Comparison of ENCODE assay signal across 23 mouse cellular contexts in genomic region chr7:73962431-73962830, GRCm38 (mm10). TPM values are rescaled to one million over a fixed set of nuclear protein-coding genes. Genes with fewer than 3 reads are reported as not detected.
A peak's percentile ranks its signal among the peaks of the same experiment; 100 is the strongest.
DNase-seq lines count a peak whose midpoint lies in the region; ATAC-seq and TF ChIP-seq lines count a peak whose summit lies in the region.
"Had no signal": no experiment of that assay in that cellular context is flagged by ENCODE, and none has a peak within 500 bp of the region (broad histone marks: within the 10 kb centered on the region; RNA-seq: fewer than 3 reads in every experiment).

No protein-coding gene starts in this region.

- H3K4me3 ChIP-seq in midbrain, embryonic 13.5 days (replicated peaks), result no peak overlapping the region
- no peak overlapping the region for H3K4me3 ChIP-seq in midbrain, embryonic 11.5 days (ENCODE audit: low read depth, low read length)
- H3K4me3 ChIP-seq in midbrain, embryonic 15.5 days, result no peak overlapping the region
- H3K4me3 ChIP-seq in midbrain, postnatal 0 days (ENCODE audit: low read depth, low read length), result no peak overlapping the region
- H3K4me3 ChIP-seq: embryonic facial prominence, embryonic 13.5 days; embryonic facial prominence, embryonic 15.5 days; erythroblast, embryonic 14.5 days; forebrain, embryonic 10.5 days; forebrain, embryonic 12.5 days had no signal

- POLR2A ChIA-PET in Patski (lab: Charles Lee), result interaction anchor here (0.5 kb wide), 1 partner anchor 169 kb away, joined by 3 read pairs; no protein-coding TSS in a partner anchor

- 86% methylated on average over 5 of the region's 5 CpGs for WGBS in midbrain, embryonic 13.5 days
- 88% methylated on average over 5 of the region's 5 CpGs for WGBS in midbrain, embryonic 11.5 days
- WGBS in midbrain, embryonic 15.5 days, result 88% methylated on average over 5 of the region's 5 CpGs
- 91% methylated on average over 5 of the region's 5 CpGs for WGBS in midbrain, postnatal 0 days

- DNase-seq in midbrain, embryonic 11.5 days (ENCODE audit: low spot score, missing footprints), result no peak
- no peak for DNase-seq in midbrain, postnatal 0 days (ENCODE audit: low spot score)
- peak; percentile 82 for DNase-seq in Patski (ENCODE audit: low read depth, low spot score)
- DNase-seq in ovary, adult 18-20 months (ENCODE audit: low spot score), result no peak
- DNase-seq: adrenal gland, adult 2 months; adrenal gland, postnatal 10 days; adrenal gland, postnatal 25 days; cerebellum, adult 11 months; cerebellum, adult 18-20 months; cerebellum, adult 8-10 months; cerebellum, adult 9-11 months; cerebellum, postnatal 14 days; cerebellum, postnatal 36 days; embryo, embryonic 11 days had no signal

- no peak for TF ChIP-seq CTCF in midbrain, postnatal 0 days (IDR thresholded peaks at IDR 0.05)
- TF ChIP-seq CTCF in Patski (IDR thresholded peaks at IDR 0.05), result no peak

- in situ Hi-C loops in Patski (cut with MboI; ENCODE audit: low pct_unique_long_range_greater_than_20kb), result loop anchor here (5.0 kb wide), 1 partner anchor 100 kb away; no protein-coding TSS in a partner anchor

- peaks cover 93% of the 10 kb centered on the region for H3K36me3 ChIP-seq in midbrain, embryonic 13.5 days
- peaks cover 25% of the 10 kb centered on the region for H3K36me3 ChIP-seq in midbrain, embryonic 11.5 days (ENCODE audit: control insufficient read depth, insufficient read depth, low read length)
- H3K36me3 ChIP-seq in midbrain, embryonic 15.5 days (replicated peaks), result peaks cover 66% of the 10 kb centered on the region
- peaks cover 52% of the 10 kb centered on the region for H3K36me3 ChIP-seq in midbrain, postnatal 0 days (ENCODE audit: insufficient read depth, low read length)

- CTCF ChIA-PET in Patski (lab: Charles Lee), result no interaction called here

- no peaks in the 10 kb centered on the region for H3K9me3 ChIP-seq in midbrain, embryonic 13.5 days
- no peaks in the 10 kb centered on the region for H3K9me3 ChIP-seq in midbrain, embryonic 11.5 days (ENCODE audit: control insufficient read depth, low read length)
- no peaks in the 10 kb centered on the region for H3K9me3 ChIP-seq in midbrain, embryonic 15.5 days
- H3K9me3 ChIP-seq in midbrain, postnatal 0 days (ENCODE audit: low read length), result no peaks in the 10 kb centered on the region
- H3K9me3 ChIP-seq: embryonic facial prominence, embryonic 13.5 days; embryonic facial prominence, embryonic 15.5 days; forebrain, embryonic 10.5 days; forebrain, embryonic 12.5 days had no signal

- no peak overlapping the region for H3K4me2 ChIP-seq in midbrain, embryonic 13.5 days (replicated peaks)
- no peak overlapping the region for H3K4me2 ChIP-seq in midbrain, embryonic 11.5 days
- no peak overlapping the region for H3K4me2 ChIP-seq in midbrain, embryonic 15.5 days
- no peak overlapping the region for H3K4me2 ChIP-seq in midbrain, postnatal 0 days (ENCODE audit: low read depth, low read length, poor library complexity, severe bottlenecking)
- H3K4me2 ChIP-seq: embryonic facial prominence, embryonic 13.5 days; embryonic facial prominence, embryonic 15.5 days; forebrain, embryonic 12.5 days had no signal

- H3K27me3 ChIP-seq in midbrain, embryonic 13.5 days, result no peaks in the 10 kb centered on the region
- no peaks in the 10 kb centered on the region for H3K27me3 ChIP-seq in midbrain, embryonic 11.5 days (ENCODE audit: control insufficient read depth, insufficient read depth, low read length)
- H3K27me3 ChIP-seq in midbrain, embryonic 15.5 days (replicated peaks), result no peaks in the 10 kb centered on the region
- H3K27me3 ChIP-seq in midbrain, postnatal 0 days (ENCODE audit: insufficient read depth, low read length), result no peaks in the 10 kb centered on the region
- no peaks in the 10 kb centered on the region for H3K27me3 ChIP-seq in Patski
- H3K27me3 ChIP-seq: embryonic facial prominence, embryonic 13.5 days; embryonic facial prominence, embryonic 15.5 days; forebrain, embryonic 12.5 days had no signal

- H3K27ac ChIP-seq in midbrain, embryonic 13.5 days, result no peak overlapping the region; the same call in 1 of the 2 replicates
- no peak overlapping the region for H3K27ac ChIP-seq in midbrain, embryonic 11.5 days (ENCODE audit: low read depth, low read length)
- no peak overlapping the region for H3K27ac ChIP-seq in midbrain, embryonic 15.5 days
- no peak overlapping the region for H3K27ac ChIP-seq in midbrain, postnatal 0 days (ENCODE audit: low read depth, low read length)
- H3K27ac ChIP-seq: embryonic facial prominence, embryonic 13.5 days; embryonic facial prominence, embryonic 15.5 days; forebrain, embryonic 10.5 days; forebrain, embryonic 12.5 days had no signal

- no peak overlapping the region for H3K9ac ChIP-seq in midbrain, embryonic 13.5 days (replicated peaks)
- no peak overlapping the region for H3K9ac ChIP-seq in midbrain, embryonic 11.5 days (ENCODE audit: low read length)
- no peak overlapping the region for H3K9ac ChIP-seq in midbrain, embryonic 15.5 days
- H3K9ac ChIP-seq in midbrain, postnatal 0 days (replicated peaks; ENCODE audit: low read length, poor library complexity, severe bottlenecking), result no peak overlapping the region
- H3K9ac ChIP-seq: embryonic facial prominence, embryonic 13.5 days; embryonic facial prominence, embryonic 15.5 days; forebrain, embryonic 12.5 days had no signal

- 0 out of 2 replicates have a peak, but pooled peaks have one; percentile 38 for ATAC-seq in midbrain, embryonic 13.5 days
- ATAC-seq in midbrain, embryonic 11.5 days (ENCODE audit: low FRiP score), result no peak
- 0 out of 2 replicates have a peak, but pooled peaks have one; percentile 8 for ATAC-seq in midbrain, embryonic 15.5 days (replicated peaks)
- no peak for ATAC-seq in midbrain, postnatal 0 days (ENCODE audit: low FRiP score)
- ATAC-seq in Patski, result peak; percentile 79
- ATAC-seq: forebrain, embryonic 14.5 days had no signal

- H3K4me1 ChIP-seq in midbrain, embryonic 13.5 days (replicated peaks), result peaks cover 4% of the 10 kb centered on the region
- H3K4me1 ChIP-seq in midbrain, embryonic 11.5 days (ENCODE audit: control insufficient read depth, insufficient read depth, low read length), result no peaks in the 10 kb centered on the region
- H3K4me1 ChIP-seq in midbrain, embryonic 15.5 days, result no peaks in the 10 kb centered on the region
- no peaks in the 10 kb centered on the region for H3K4me1 ChIP-seq in midbrain, postnatal 0 days (ENCODE audit: insufficient read depth, low read length)
- H3K4me1 ChIP-seq: embryonic facial prominence, embryonic 13.5 days; embryonic facial prominence, embryonic 15.5 days; forebrain, embryonic 12.5 days had no signal

RNA-seq across cellular contexts. Expression of gene St8sia2, which starts 51.1 kb away (rescaled TPM):
- polyA plus RNA-seq in midbrain, embryonic 13.5 days (2015; fragmentation: Nextera tagmentation; extraction: Ambion mirVana), result 81.0 and 85.6 TPM in 2 replicates
- 40.2 and 42.7 TPM in 2 replicates for polyA plus RNA-seq in midbrain, embryonic 11.5 days (2014; fragmentation: Nextera tagmentation; extraction: Ambion mirVana)
- polyA plus RNA-seq in midbrain, embryonic 15.5 days (2015; fragmentation: Nextera tagmentation; extraction: Ambion mirVana), result 110 and 116 TPM in 2 replicates
- 75.1 and 100 TPM in 2 replicates for total RNA-seq in midbrain, postnatal 0 days (2014; rRNA removed)
- 81.1 and 88.1 TPM in 2 replicates for polyA plus RNA-seq in midbrain, postnatal 0 days (2015; fragmentation: Nextera tagmentation; extraction: Ambion mirVana)
- 5.4 TPM for polyA plus RNA-seq in Patski (2021)
- total RNA-seq: MEL had no signal
- polyA plus RNA-seq: erythroblast, embryonic 14.5 days had no signal

Comparison
In these comparisons a context has a peak if more than half of its experiments do, and no peak if none do; other contexts are left out.
1. ATAC-seq: peak in midbrain, embryonic 13.5 days (single experiment), midbrain, embryonic 15.5 days (single experiment) and Patski (single experiment); none in midbrain, embryonic 11.5 days (single experiment) and midbrain, postnatal 0 days (single experiment).